Mouse (Mus musculus) cerebellum, adult 2 months (tissue): ENCODE results near the gene Gm4131. TPM values are rescaled to one million over a fixed set of nuclear protein-coding genes. Genes with fewer than 3 reads are reported as not detected.

Experiments used
- DNase-seq, 2 experiments: peaks; one replicate each; pipeline ENCODE4 v3.0.0; 2021
- H3K27ac ChIP-seq: fragments of 200-500 bp; 2 replicates; pipeline ENCODE4 v1.5.1; 2012; ENCODE audit warnings: low read length, control low read depth, inconsistent platforms; ENCODE audit not compliant: insufficient read depth
- H3K27me3 ChIP-seq: fragments of 200-500 bp; 2 replicates; pipeline ENCODE4 v1.6.1; 2012; ENCODE audit warnings: inconsistent platforms, mild to moderate bottlenecking, low read length, moderate library complexity; ENCODE audit not compliant: control insufficient read depth, insufficient read depth
- H3K4me1 ChIP-seq: fragments of 200-500 bp; 2 replicates; pipeline ENCODE4 v1.6.1; 2011; ENCODE audit warnings: low read length; ENCODE audit not compliant: control insufficient read depth, insufficient read depth
- H3K4me3 ChIP-seq: fragments of 200-500 bp; replicated peaks from 2 replicates; pipeline ENCODE3; 2011; ENCODE audit warnings: mild to moderate bottlenecking, low read depth, low read length, control low read depth; ENCODE audit not compliant: insufficient read depth
- CTCF ChIP-seq: fragments of 200-500 bp; IDR thresholded peaks from 2 replicates; pipeline ENCODE4 v1.5.1; 2011; ENCODE audit warnings: low read depth, mild to moderate bottlenecking, control low read depth, low read length, moderate library complexity, borderline replicate concordance; ENCODE audit not compliant: insufficient read depth
- POLR2A ChIP-seq: fragments of 200-500 bp; IDR thresholded peaks from 2 replicates; pipeline ENCODE4 v1.6.1; 2011; ENCODE audit warnings: low read length, control low read depth, borderline replicate concordance; ENCODE audit not compliant: insufficient read depth
- WGBS: fragments of 180-500 bp; shearing (Covaris S2); methylation state at CpG from one replicate; pipeline ENCODE4 v1.1.7; 2018; 5-methylcytosine and 5-hydroxymethylcytosine counted together
- polyA plus RNA-seq: library from polyadenylated mRNA; depleted of rRNA; stranded (reverse); fragments of >200 nt; gene quantifications from 2 replicates; pipeline ENCODE4 v1.2.3, GENCODE M21; 2012

The Gm4131 gene
- polyA plus RNA-seq, 1 experiment, result not detected

DNA sequence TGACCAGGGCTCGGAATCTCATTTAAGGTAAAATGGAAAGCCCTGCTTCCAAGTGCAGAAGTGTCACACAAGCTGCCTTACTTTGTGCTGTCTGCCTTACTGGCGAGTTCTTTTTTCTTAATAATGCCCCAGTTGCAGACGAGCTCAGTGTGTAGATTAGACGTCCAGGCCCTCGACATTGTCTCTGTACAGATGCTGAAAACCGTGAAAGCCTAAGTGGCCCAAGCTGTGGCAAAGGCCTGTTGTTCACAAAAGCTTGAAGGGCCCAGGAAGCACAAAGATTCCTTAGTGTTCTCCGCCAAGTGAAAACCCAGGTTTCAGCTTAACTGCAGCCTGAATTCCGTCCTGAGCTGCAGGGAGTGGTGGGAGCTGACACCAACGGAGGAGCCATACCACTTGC is 15.0 kb upstream of the Gm4131 start:
- 64% methylated on average over 9 of the region's 9 CpGs for WGBS
- no peaks in the 10 kb centered on the region for H3K27me3 ChIP-seq
- H3K4me1 ChIP-seq, result no peaks in the 10 kb centered on the region
- H3K27ac ChIP-seq, result no peak overlapping the region
- TF ChIP-seq CTCF (no peak), POLR2A (no peak)
- DNase-seq, result no peak
- no peak overlapping the region for H3K4me3 ChIP-seq

DNA sequence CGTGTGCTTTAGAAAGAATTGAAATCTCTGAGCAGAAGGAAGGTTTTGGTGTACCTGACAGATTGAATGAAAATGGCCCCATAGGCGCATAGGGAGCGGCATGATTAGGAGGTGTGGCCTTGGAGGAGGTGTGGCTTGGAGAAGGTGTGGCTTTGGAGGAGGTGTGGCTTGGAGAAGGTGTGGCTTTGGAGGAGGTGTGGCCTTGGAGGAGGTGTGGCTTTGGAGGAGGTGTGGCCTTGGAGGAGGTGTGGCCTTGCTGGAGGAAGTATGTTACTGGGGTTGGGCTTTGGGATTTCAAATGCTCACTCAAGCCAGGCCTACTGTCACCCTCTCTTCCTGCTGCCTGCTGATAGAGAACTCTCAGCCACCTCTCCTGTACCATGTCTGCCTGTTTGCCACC is 14.2 kb upstream of the Gm4131 start:
- TF ChIP-seq POLR2A (no peak), CTCF (no peak)
- 92% methylated on average over 3 of the region's 3 CpGs for WGBS

DNA sequence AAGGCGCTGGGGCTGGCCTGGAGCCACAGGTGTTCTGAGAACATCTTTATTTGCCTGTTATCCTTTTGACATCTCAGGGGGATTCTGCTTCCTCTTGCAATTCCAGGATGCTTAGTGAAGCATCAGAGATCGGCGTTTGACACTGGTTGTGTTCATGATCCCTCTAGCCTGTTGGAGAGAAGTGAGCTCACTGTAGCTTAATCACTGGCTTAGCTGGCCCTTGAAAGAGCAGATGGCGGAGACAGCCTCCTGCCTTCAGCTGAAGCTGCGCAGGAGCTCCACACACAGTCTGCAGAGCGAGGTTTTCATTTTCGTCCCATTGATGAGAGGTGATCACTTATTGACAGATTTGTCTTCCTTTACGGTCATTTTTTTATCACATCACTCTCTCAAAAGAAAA is 9.1 kb upstream of the Gm4131 start:
- Histone ChIP-seq H3K4me1 (no peaks in the 10 kb centered on the region; the same call in 1 of the 2 replicates), H3K4me3 (no peak overlapping the region), H3K27ac (no peak overlapping the region), H3K27me3 (no peaks in the 10 kb centered on the region)
- no peak for TF ChIP-seq POLR2A
- TF ChIP-seq CTCF, result no peak
- DNase-seq, result peak; percentile 23 to 30
- 39% methylated on average over 8 of the region's 8 CpGs for WGBS

More for the DNA sequence above, 14.2 kb upstream of the Gm4131 start:
- Histone ChIP-seq H3K27me3 (no peaks in the 10 kb centered on the region), H3K27ac (no peak overlapping the region), H3K4me3 (no peak overlapping the region), H3K4me1 (no peaks in the 10 kb centered on the region)
- DNase-seq, result no peak

GRCm38 (mm10) chr14:62574906-62575305 is 8.2 kb upstream of the Gm4131 start:
- DNase-seq, result no peak
- Histone ChIP-seq H3K27ac (no peak overlapping the region), H3K4me3 (no peak overlapping the region), H3K27me3 (no peaks in the 10 kb centered on the region), H3K4me1 (no peaks in the 10 kb centered on the region; the same call in 1 of the 2 replicates)
- TF ChIP-seq CTCF, result no peak
- TF ChIP-seq POLR2A, result no peak
- 88% methylated on average over 6 of the region's 6 CpGs for WGBS

GRCm38 (mm10) chr14:62573454-62573853 is 6.7 kb upstream of the Gm4131 start:
- Histone ChIP-seq H3K4me3 (no peak overlapping the region), H3K27me3 (no peaks in the 10 kb centered on the region), H3K27ac (no peak overlapping the region), H3K4me1 (no peaks in the 10 kb centered on the region; the same call in 1 of the 2 replicates)
- no peak for DNase-seq
- WGBS, result 13% methylated on average over 2 of the region's 3 CpGs
- no peak for TF ChIP-seq POLR2A
- TF ChIP-seq CTCF, result no peak

DNA sequence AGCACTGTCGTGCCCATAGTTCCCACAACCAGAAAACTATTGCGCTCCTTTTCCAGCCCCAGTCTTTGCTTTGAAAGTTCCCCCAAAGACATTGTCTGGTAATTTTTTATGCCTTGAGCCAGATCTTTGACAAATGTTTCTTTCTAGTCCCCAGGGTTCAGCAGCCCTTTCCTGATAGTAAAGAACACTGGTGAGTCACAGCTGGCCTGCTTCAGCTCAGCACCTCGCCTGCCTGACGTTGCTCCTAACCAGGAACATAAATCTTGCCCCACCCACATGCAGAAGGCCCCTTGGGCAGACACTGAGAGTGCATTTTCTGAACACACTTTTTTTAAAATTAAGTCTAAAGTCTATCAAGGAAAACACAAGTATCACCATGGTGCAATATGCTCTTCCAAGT is 3.6 kb upstream of the Gm4131 start:
- Histone ChIP-seq H3K4me1 (no peaks in the 10 kb centered on the region; the same call in 1 of the 2 replicates), H3K4me3 (no peak overlapping the region), H3K27ac (no peak overlapping the region), H3K27me3 (no peaks in the 10 kb centered on the region)
- no peak for DNase-seq
- WGBS, result 74% methylated on average over 4 of the region's 4 CpGs
- TF ChIP-seq POLR2A (no peak), CTCF (no peak)

DNA sequence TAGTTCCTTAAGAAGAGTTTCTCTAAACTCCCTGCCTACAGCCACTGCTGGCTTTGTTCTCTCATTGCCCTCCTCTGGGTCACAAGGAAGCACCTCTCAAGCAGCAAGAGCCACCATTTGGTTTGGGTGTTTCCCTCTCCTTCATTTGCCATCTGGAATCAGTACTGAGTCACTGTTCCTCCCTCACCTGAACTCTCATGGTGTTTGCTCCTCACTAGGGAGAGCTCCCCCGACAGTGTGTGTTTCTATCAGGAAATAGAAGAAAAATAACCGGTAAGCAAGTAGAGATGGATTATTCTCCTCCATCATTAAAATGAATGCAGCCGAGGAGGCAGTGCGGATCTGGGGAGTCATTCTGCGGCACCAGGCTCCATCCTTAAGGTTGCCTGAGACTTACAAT is 2.7 kb upstream of the Gm4131 start:
- TF ChIP-seq POLR2A (no peak), CTCF (no peak)
- Histone ChIP-seq H3K4me3 (no peak overlapping the region), H3K27ac (no peak overlapping the region), H3K4me1 (no peaks in the 10 kb centered on the region; the same call in 1 of the 2 replicates), H3K27me3 (no peaks in the 10 kb centered on the region)
- no peak for DNase-seq
- 94% methylated on average over 5 of the region's 5 CpGs for WGBS

GRCm38 (mm10) chr14:62563679-62564078 is 3.0 kb downstream of the Gm4131 start:
- DNase-seq, result no peak
- H3K4me1 ChIP-seq, result peaks cover 4% of the 10 kb centered on the region; the same call in 1 of the 2 replicates
- TF ChIP-seq POLR2A (no peak), CTCF (no peak)
- H3K27me3 ChIP-seq, result no peaks in the 10 kb centered on the region
- H3K27ac ChIP-seq, result no peak overlapping the region
- no peak overlapping the region for H3K4me3 ChIP-seq
- WGBS, result 34% methylated on average over 7 of the region's 7 CpGs
